ENCODE assay signal across 13 mouse cellular contexts in the genomic region with DNA sequence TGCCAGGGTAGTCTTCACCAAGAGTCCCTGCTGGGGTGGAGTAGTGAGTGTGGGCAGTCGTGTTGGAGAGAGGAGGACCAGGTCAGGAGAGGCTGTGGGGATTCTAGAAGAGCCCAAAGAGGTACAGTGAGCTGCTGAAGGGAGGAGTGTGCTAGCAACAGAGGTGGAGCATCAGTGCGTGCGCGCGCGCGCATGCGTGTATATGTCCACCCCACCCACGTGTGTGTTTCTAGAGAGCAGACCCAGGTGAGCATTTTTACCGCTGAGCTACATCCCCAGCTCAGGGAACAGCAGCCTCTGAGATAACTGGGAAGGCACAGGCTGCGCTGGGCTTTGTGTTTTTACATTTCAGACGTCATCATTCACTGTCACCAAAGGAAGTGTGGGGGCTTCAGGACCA. TPM values are rescaled to one million over a fixed set of nuclear protein-coding genes. Genes with fewer than 3 reads are reported as not detected.
DNase-seq lines count a peak whose midpoint lies in the region; ATAC-seq and TF ChIP-seq lines count a peak whose summit lies in the region.
"Had no signal": no experiment of that assay in that cellular context is flagged by ENCODE, and none has a peak within 500 bp of the region (broad histone marks: within the 10 kb centered on the region; RNA-seq: fewer than 3 reads in every experiment).

No protein-coding gene starts in this region.

- peak overlapping the region; percentile 50 for H3K4me2 ChIP-seq in heart, embryonic 13.5 days
- H3K4me2 ChIP-seq in kidney, postnatal 0 days (ENCODE audit: low read length), result no peak overlapping the region
- H3K4me2 ChIP-seq in kidney, embryonic 15.5 days, result no peak overlapping the region

- no peak for ATAC-seq in heart, embryonic 13.5 days (ENCODE audit: extremely low read depth, insufficient number of reproducible peaks, low FRiP score, low TSS enrichment)
- ATAC-seq in kidney, postnatal 0 days (replicated peaks; ENCODE audit: low FRiP score, low read depth), result no peak
- no peak for ATAC-seq in kidney, embryonic 15.5 days (replicated peaks; ENCODE audit: low FRiP score)
- peak; percentile 23 for ATAC-seq in CD4-positive, CD25-positive, alpha-beta regulatory T cell, adult 4 months
- ATAC-seq: forebrain, postnatal 0 days; Patski had no signal

- H3K4me1 ChIP-seq in heart, embryonic 13.5 days, result peaks cover 91% of the 10 kb centered on the region
- H3K4me1 ChIP-seq in kidney, postnatal 0 days (replicated peaks; ENCODE audit: insufficient read depth, low read length), result peaks cover 38% of the 10 kb centered on the region
- peaks cover 73% of the 10 kb centered on the region for H3K4me1 ChIP-seq in kidney, embryonic 15.5 days

- peaks cover 6% of the 10 kb centered on the region for H3K27me3 ChIP-seq in heart, embryonic 13.5 days (replicated peaks)
- H3K27me3 ChIP-seq in kidney, postnatal 0 days (ENCODE audit: insufficient read depth, low read length), result 0 out of 2 replicates have a peak, but pooled peaks cover 4% of the 10 kb centered on the region
- peaks cover 25% of the 10 kb centered on the region for H3K27me3 ChIP-seq in kidney, embryonic 15.5 days

- TF ChIP-seq CTCF in kidney, postnatal 0 days (IDR thresholded peaks at IDR 0.05; ENCODE audit: low read depth), result no peak

- WGBS in heart, embryonic 13.5 days, result 73% methylated on average over 12 of the region's 12 CpGs
- 63% methylated on average over 12 of the region's 12 CpGs for WGBS in kidney, postnatal 0 days
- WGBS in kidney, embryonic 15.5 days, result 67% methylated on average over 12 of the region's 12 CpGs

- no peaks in the 10 kb centered on the region for H3K36me3 ChIP-seq in heart, embryonic 13.5 days
- H3K36me3 ChIP-seq in kidney, postnatal 0 days (ENCODE audit: insufficient read depth, low read length), result no peaks in the 10 kb centered on the region
- H3K36me3 ChIP-seq in kidney, embryonic 15.5 days, result no peaks in the 10 kb centered on the region

- H3K27ac ChIP-seq in heart, embryonic 13.5 days (replicated peaks), result peak overlapping the region; percentile 86
- H3K27ac ChIP-seq in kidney, postnatal 0 days, result 0 out of 2 replicates have a peak overlapping the region, but pooled peaks have one; percentile 13
- no peak overlapping the region for H3K27ac ChIP-seq in kidney, embryonic 15.5 days
- H3K27ac ChIP-seq: liver, embryonic 14.5 days had no signal

- peak overlapping the region; percentile 41; the same call in 1 of the 2 replicates for H3K9ac ChIP-seq in heart, embryonic 13.5 days
- no peak overlapping the region for H3K9ac ChIP-seq in kidney, postnatal 0 days (ENCODE audit: low read depth, low read length)
- no peak overlapping the region for H3K9ac ChIP-seq in kidney, embryonic 15.5 days
- H3K9ac ChIP-seq: forebrain, postnatal 0 days; liver, embryonic 14.5 days had no signal

- no peak overlapping the region for H3K4me3 ChIP-seq in heart, embryonic 13.5 days
- no peak overlapping the region for H3K4me3 ChIP-seq in kidney, postnatal 0 days (replicated peaks; ENCODE audit: low read depth, low read length)
- H3K4me3 ChIP-seq in kidney, embryonic 15.5 days (replicated peaks), result no peak overlapping the region

- DNase-seq in heart, adult 9 months (ENCODE audit: low spot score in 2 of 2), result no peak
- DNase-seq in kidney, postnatal 0 days (ENCODE audit: low spot score), result no peak
- peak; percentile 51 for DNase-seq in induced T-regulatory cell, adult 2 months (ENCODE audit: low read depth)
- no peak for DNase-seq in ovary, postnatal 36 days (ENCODE audit: low spot score)
- DNase-seq: cerebellum, adult 18-20 months; forebrain, postnatal 0 days; gastrocnemius, postnatal 10 days; kidney, postnatal 4 days had no signal

- no peaks in the 10 kb centered on the region for H3K9me3 ChIP-seq in heart, embryonic 13.5 days
- no peaks in the 10 kb centered on the region for H3K9me3 ChIP-seq in kidney, postnatal 0 days (replicated peaks; ENCODE audit: low read length)
- H3K9me3 ChIP-seq in kidney, embryonic 15.5 days (replicated peaks), result no peaks in the 10 kb centered on the region

RNA-seq across cellular contexts. Expression of gene Meox1, which starts 7.7 kb away (rescaled TPM):
- 15.6 and 19.4 TPM in 2 replicates for polyA plus RNA-seq in heart, embryonic 13.5 days (2015; fragmentation: Nextera tagmentation; extraction: Ambion mirVana)
- 13.9 and 14.3 TPM in 2 replicates for polyA plus RNA-seq in kidney, postnatal 0 days (2015; fragmentation: Nextera tagmentation; extraction: Ambion mirVana)
- 13.6 and 15.4 TPM in 2 replicates for polyA plus RNA-seq in kidney, embryonic 15.5 days (2015; fragmentation: Nextera tagmentation; extraction: Ambion mirVana)
- polyA plus RNA-seq in CD4-positive, CD25-positive, alpha-beta regulatory T cell, adult 4 months (2017; shearing (Covaris generic)), result not detected

Comparison
In these comparisons a context has a peak if more than half of its experiments do, and no peak if none do; other contexts are left out.
1. RNA of gene Meox1, which starts 7.7 kb away (polyA plus RNA-seq): 15.6 to 19.4 TPM in heart, embryonic 13.5 days, 13.9 to 14.3 TPM in kidney, postnatal 0 days and 13.6 to 15.4 TPM in kidney, embryonic 15.5 days; not detected in CD4-positive, CD25-positive, alpha-beta regulatory T cell, adult 4 months; every median in the first group is over 10 times any median in the second.